Mouse (Mus musculus): Measurements from ENCODE around the gene Dlst.

DNA sequence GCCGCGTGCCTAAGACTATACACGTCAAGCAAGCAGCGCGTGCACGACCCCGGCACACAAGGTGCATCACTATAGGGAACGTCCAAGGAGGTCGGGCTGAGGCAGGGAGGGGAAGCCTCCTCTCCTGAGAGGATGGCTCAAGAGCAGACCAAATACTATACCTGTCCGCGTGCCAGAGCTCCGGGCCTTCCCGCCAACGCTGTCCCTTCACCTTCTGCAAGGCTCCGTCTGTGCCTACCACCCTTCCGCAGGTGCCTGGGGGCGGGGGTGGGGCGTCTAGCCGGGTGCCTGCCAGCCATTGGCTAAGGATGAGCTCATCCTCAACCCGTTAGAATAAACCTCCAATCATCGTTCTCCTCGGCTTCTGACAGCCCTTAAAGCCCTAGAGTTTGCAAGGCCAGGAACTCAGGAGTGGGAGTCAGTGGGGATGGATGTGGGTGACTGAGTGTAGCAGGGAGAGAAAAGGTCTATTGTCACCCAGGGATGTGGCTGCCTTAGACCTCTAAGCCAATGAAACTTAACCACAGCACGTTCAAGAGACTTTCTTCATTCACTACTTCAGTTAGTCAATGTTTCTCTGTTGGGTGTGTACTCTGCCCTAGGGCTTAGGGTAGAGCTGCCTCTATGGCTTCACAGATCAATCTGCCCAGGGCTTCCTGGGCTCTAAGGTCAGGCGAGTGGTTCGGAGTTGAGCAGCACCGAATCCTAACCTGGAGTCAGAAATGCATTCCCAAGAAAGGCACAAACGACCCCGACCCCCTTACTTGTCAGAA, 40.6 kb downstream of the Dlst start, which contains the start of gene Rps6kl1:
- TF ChIP-seq CTCF (IDR thresholded peaks at IDR 0.05; ENCODE audit: borderline replicate concordance, extremely low read depth, insufficient read depth, insufficient read length) (no peak), POLR2A (IDR thresholded peaks at IDR 0.05; ENCODE audit: borderline replicate concordance, extremely low read depth, insufficient read depth, insufficient read length, poor library complexity, severe bottlenecking) (no peak)
